In the genomic region with DNA sequence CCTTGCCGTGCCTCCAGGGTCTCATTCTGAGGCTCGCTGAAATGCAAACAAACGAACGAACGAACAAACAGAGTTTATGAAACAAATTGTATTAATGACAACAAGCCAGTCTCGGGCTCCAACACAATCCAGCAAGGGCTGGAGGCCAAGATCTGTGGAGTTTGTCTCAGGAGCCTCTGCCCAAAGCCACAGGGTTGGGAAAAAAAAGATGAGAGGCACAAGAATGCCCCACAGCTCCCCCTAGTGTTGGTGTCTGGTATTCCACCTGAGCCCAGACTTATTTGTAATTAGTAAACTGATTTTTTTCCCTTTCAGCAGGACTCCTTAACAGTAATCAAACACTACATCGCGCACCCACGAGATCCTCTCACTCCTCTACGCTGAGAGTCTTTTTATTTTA, we compare ENCODE assay signal across 10 mouse cellular contexts. TPM values are rescaled to one million over a fixed set of nuclear protein-coding genes. Genes with fewer than 3 reads are reported as not detected.
DNase-seq lines count a peak whose midpoint lies in the region; ATAC-seq and TF ChIP-seq lines count a peak whose summit lies in the region.
"Had no signal": no experiment of that assay in that cellular context is flagged by ENCODE, and none has a peak within 500 bp of the region (broad histone marks: within the 10 kb centered on the region; RNA-seq: fewer than 3 reads in every experiment).

No protein-coding gene starts in this region.

- no peaks in the 10 kb centered on the region for H3K79me2 ChIP-seq in MEL (ENCODE audit: control insufficient read depth, insufficient read depth, low read length, poor library complexity)

- H3K36me3 ChIP-seq in hindbrain, embryonic 10.5 days = no peaks in the 10 kb centered on the region
- no peaks in the 10 kb centered on the region for H3K36me3 ChIP-seq in hindbrain, embryonic 16.5 days (ENCODE audit: control insufficient read depth, insufficient read depth, low read length)
- no peaks in the 10 kb centered on the region for H3K36me3 ChIP-seq in MEL (ENCODE audit: control insufficient read depth in 1 of 2, insufficient read depth in 2 of 2, low read length in 2 of 2)
- H3K36me3 ChIP-seq in stomach, postnatal 0 days (ENCODE audit: control insufficient read depth, insufficient read depth, low read length) = no peaks in the 10 kb centered on the region
- H3K36me3 ChIP-seq: embryonic facial prominence, embryonic 12.5 days; midbrain, embryonic 12.5 days had no signal

- peak; percentile 71 to 82 (median 77) for TF ChIP-seq CTCF in MEL (IDR thresholded peaks at IDR 0.05 in 2 of 3, conservative IDR thresholded peaks at IDR 0.05 in 1 of 3; ENCODE audit: control insufficient read depth in 1 of 3, insufficient read depth in 1 of 3, low read depth in 2 of 3, low read length in 3 of 3, poor library complexity in 1 of 3, severe bottlenecking in 1 of 3)
- TF ChIP-seq CTCF in stomach, postnatal 0 days (IDR thresholded peaks at IDR 0.05; ENCODE audit: low read depth) = peak; percentile 90

- H3K4me3 ChIP-seq in hindbrain, embryonic 10.5 days = no peak overlapping the region
- H3K4me3 ChIP-seq in hindbrain, embryonic 16.5 days (ENCODE audit: low read length) = no peak overlapping the region
- no peak overlapping the region for H3K4me3 ChIP-seq in MEL (ENCODE audit: control insufficient read depth in 1 of 2, insufficient read depth in 1 of 2, low read depth in 2 of 2, low read length in 2 of 2)
- no peak overlapping the region for H3K4me3 ChIP-seq in stomach, postnatal 0 days (ENCODE audit: low read depth, low read length)
- H3K4me3 ChIP-seq: embryonic facial prominence, embryonic 12.5 days; midbrain, embryonic 12.5 days had no signal

- no peaks in the 10 kb centered on the region for H3K27me3 ChIP-seq in hindbrain, embryonic 10.5 days (ENCODE audit: insufficient read depth, poor library complexity, severe bottlenecking)
- no peaks in the 10 kb centered on the region for H3K27me3 ChIP-seq in hindbrain, embryonic 16.5 days (replicated peaks; ENCODE audit: control insufficient read depth, insufficient read depth, low read length)
- no peaks in the 10 kb centered on the region for H3K27me3 ChIP-seq in MEL (ENCODE audit: control insufficient read depth in 1 of 2, insufficient read depth in 2 of 2, low read length in 2 of 2)
- no peaks in the 10 kb centered on the region for H3K27me3 ChIP-seq in stomach, postnatal 0 days (ENCODE audit: control insufficient read depth, insufficient read depth, low read length)
- H3K27me3 ChIP-seq: embryonic facial prominence, embryonic 12.5 days had no signal

- H3K9me3 ChIP-seq in hindbrain, embryonic 10.5 days = no peaks in the 10 kb centered on the region
- H3K9me3 ChIP-seq in hindbrain, embryonic 16.5 days (ENCODE audit: control insufficient read depth, low read length) = no peaks in the 10 kb centered on the region
- no peaks in the 10 kb centered on the region for H3K9me3 ChIP-seq in MEL (replicated peaks; ENCODE audit: insufficient read depth, low read length)
- no peaks in the 10 kb centered on the region for H3K9me3 ChIP-seq in stomach, postnatal 0 days (ENCODE audit: control insufficient read depth, low read length)
- H3K9me3 ChIP-seq: embryonic facial prominence, embryonic 12.5 days; midbrain, embryonic 12.5 days had no signal

- peak; percentile 73 for DNase-seq in hindbrain, embryonic 10.5 days (ENCODE audit: low spot score)
- DNase-seq in MEL (ENCODE audit: low read depth, low spot score) = peak; percentile 55
- DNase-seq in cerebellum, adult 9-11 months = peak; percentile 10
- DNase-seq in layer of hippocampus, postnatal 14 days (ENCODE audit: low spot score in 2 of 2) = peak; percentile 56 to 59
- peak; percentile 65 for DNase-seq in mesoderm, embryonic 11.5 days (ENCODE audit: low read depth, low spot score)
- peak; percentile 78 for DNase-seq in stomach, postnatal 0 days (ENCODE audit: low spot score)

- WGBS in hindbrain, embryonic 10.5 days = 55% methylated on average over 10 of the region's 10 CpGs
- 45% methylated on average over 10 of the region's 10 CpGs for WGBS in hindbrain, embryonic 16.5 days
- WGBS in stomach, postnatal 0 days = 23% methylated on average over 10 of the region's 10 CpGs

- TF ChIP-seq EP300 in MEL (IDR thresholded peaks at IDR 0.05; ENCODE audit: low read depth in 1 of 2, low read length in 2 of 2) = no peak
- TF ChIP-seq EP300 in stomach, postnatal 0 days (optimal IDR thresholded peaks at IDR 0.05) = no peak

- no peak overlapping the region for H3K9ac ChIP-seq in hindbrain, embryonic 16.5 days (ENCODE audit: low read depth, low read length)
- no peak overlapping the region for H3K9ac ChIP-seq in MEL (ENCODE audit: control insufficient read depth, low read depth, low read length, poor library complexity, severe bottlenecking)
- H3K9ac ChIP-seq in stomach, postnatal 0 days (ENCODE audit: low read length) = no peak overlapping the region
- H3K9ac ChIP-seq: embryonic facial prominence, embryonic 12.5 days; midbrain, embryonic 12.5 days had no signal

- TF ChIP-seq POLR2A in MEL (IDR thresholded peaks at IDR 0.05; ENCODE audit: control insufficient read depth in 1 of 2, insufficient read depth in 1 of 2, low read depth in 1 of 2, low read length in 2 of 2, poor library complexity in 1 of 2) = no peak

- ATAC-seq in hindbrain, embryonic 16.5 days = no peak
- ATAC-seq in granulocyte monocyte progenitor cell, adult 5-6 weeks (replicated peaks; ENCODE audit: poor library complexity, severe bottlenecking) = peak; percentile 84
- ATAC-seq in stomach, postnatal 0 days (ENCODE audit: low FRiP score, low TSS enrichment) = no peak

- H3K27ac ChIP-seq in hindbrain, embryonic 10.5 days = no peak overlapping the region
- no peak overlapping the region for H3K27ac ChIP-seq in hindbrain, embryonic 16.5 days (ENCODE audit: low read depth, low read length)
- H3K27ac ChIP-seq in MEL (ENCODE audit: control insufficient read depth, low read depth, low read length) = no peak overlapping the region
- H3K27ac ChIP-seq in stomach, postnatal 0 days (replicated peaks) = no peak overlapping the region
- H3K27ac ChIP-seq: embryonic facial prominence, embryonic 12.5 days; midbrain, embryonic 12.5 days had no signal

- peaks cover 18% of the 10 kb centered on the region; the same call in 1 of the 2 replicates for H3K4me1 ChIP-seq in hindbrain, embryonic 10.5 days (replicated peaks)
- no peaks in the 10 kb centered on the region for H3K4me1 ChIP-seq in hindbrain, embryonic 16.5 days (ENCODE audit: control insufficient read depth, insufficient read depth, low read depth, low read length)
- no peaks in the 10 kb centered on the region for H3K4me1 ChIP-seq in MEL (ENCODE audit: control insufficient read depth in 1 of 2, insufficient read depth in 2 of 2, low read length in 2 of 2)
- H3K4me1 ChIP-seq in stomach, postnatal 0 days (replicated peaks; ENCODE audit: control insufficient read depth, insufficient read depth) = no peaks in the 10 kb centered on the region
- H3K4me1 ChIP-seq: embryonic facial prominence, embryonic 12.5 days had no signal

- peak; percentile 71 for TF ChIP-seq RAD21 in MEL (IDR thresholded peaks at IDR 0.05; ENCODE audit: low read depth, low read length)

- no peak overlapping the region for H3K4me2 ChIP-seq in hindbrain, embryonic 16.5 days (ENCODE audit: low read length)
- H3K4me2 ChIP-seq in stomach, postnatal 0 days (replicated peaks; ENCODE audit: low read depth) = peak overlapping the region; percentile 15; the same call in 1 of the 2 replicates
- H3K4me2 ChIP-seq: embryonic facial prominence, embryonic 12.5 days; midbrain, embryonic 12.5 days had no signal

TF ChIP-seq in MEL, 35 proteins besides CTCF, POLR2A, EP300 and RAD21:
- peak; percentile 82 for TF ChIP-seq ZNF384 (IDR thresholded peaks at IDR 0.05; ENCODE audit: low read depth, low read length)
- no peak for TF ChIP-seq RCOR1 (IDR thresholded peaks at IDR 0.05; ENCODE audit: low read depth, low read length)
- no peak for TF ChIP-seq TBP (IDR thresholded peaks at IDR 0.05; ENCODE audit: low read depth, low read length)
- no peak for TF ChIP-seq MYB (IDR thresholded peaks at IDR 0.05; ENCODE audit: low read depth, low read length)
- TF ChIP-seq MXI1 (IDR thresholded peaks at IDR 0.05; ENCODE audit: low read depth, low read length) = no peak
- no peak; the same call in 1 of the 2 replicates for TF ChIP-seq ZC3H11A (IDR thresholded peaks at IDR 0.05; ENCODE audit: low read depth, low read length)
- no peak for TF ChIP-seq NRF1 (IDR thresholded peaks at IDR 0.05; ENCODE audit: insufficient read depth, low read depth, low read length, poor library complexity, severe bottlenecking)
- TF ChIP-seq SMC3 (IDR thresholded peaks at IDR 0.05; ENCODE audit: low read depth, low read length) = peak; percentile 67
- no peak for TF ChIP-seq ZMIZ1 (IDR thresholded peaks at IDR 0.05; ENCODE audit: low read depth, low read length)
- no peak for TF ChIP-seq MAX (IDR thresholded peaks at IDR 0.05; ENCODE audit: low read length)
- TF ChIP-seq KAT2A (conservative IDR thresholded peaks at IDR 0.05; ENCODE audit: low read depth, low read length) = no peak

RNA-seq across cellular contexts. Expression of a gene that starts 48.6 kb away (rescaled TPM):
- not detected in 2 replicates for polyA plus RNA-seq in hindbrain, embryonic 10.5 days (2016; fragmentation: Nextera tagmentation; extraction: Ambion mirVana)
- polyA plus RNA-seq in hindbrain, embryonic 16.5 days (2015; fragmentation: Nextera tagmentation; extraction: Ambion mirVana) = 0.21 TPM in 1 of 2 replicates, not detected in the other
- total RNA-seq in MEL (2012; rRNA removed) = not detected in 2 replicates
- polyA plus RNA-seq in MEL (2012; ENCODE audit: insufficient read depth in 1 of 2, insufficient read length in 2 of 2, low read depth in 1 of 2, low replicate concordance in 2 of 2, missing spikeins in 1 of 2) = under 1 TPM in 1 of 2 experiments, not detected in 1; 0.22 TPM
- 1.4 TPM in 1 of 2 replicates, not detected in the other for total RNA-seq in granulocyte monocyte progenitor cell, adult 5-6 weeks (2014; fragmentation: Nextera tagmentation)
- 0.39 TPM in 1 of 2 replicates, not detected in the other for total RNA-seq in granulocyte monocyte progenitor cell, adult 5-6 weeks (2017)
- 1 to 10 TPM; 1.6 TPM for total RNA-seq in layer of hippocampus, postnatal 14 days (2021)
- 0.10 and 0.22 TPM in 2 replicates for polyA plus RNA-seq in stomach, postnatal 0 days (2015; fragmentation: Nextera tagmentation; extraction: Ambion mirVana)
- polyA plus RNA-seq: embryonic facial prominence, embryonic 12.5 days; midbrain, embryonic 12.5 days had no signal

Comparison
In these comparisons a context has a peak if more than half of its experiments do, and no peak if none do; other contexts are left out.
1. DNase-seq: peak in every context shown above with its lines; median percentile 78 in stomach, postnatal 0 days; 73 in hindbrain, embryonic 10.5 days; 65 in mesoderm, embryonic 11.5 days; 58 in layer of hippocampus, postnatal 14 days; 55 in MEL; 10 in cerebellum, adult 9-11 months.